16 mouse cellular contexts compared by ENCODE assay signal in genomic region chr7:6925926-6926730, GRCm38 (mm10).
DNase-seq lines count a peak whose midpoint lies in the region; ATAC-seq and TF ChIP-seq lines count a peak whose summit lies in the region.
"Had no signal": no experiment of that assay in that cellular context is flagged by ENCODE, and none has a peak within 500 bp of the region (broad histone marks: within the 10 kb centered on the region; RNA-seq: fewer than 3 reads in every experiment).

No protein-coding gene starts in this region.

- TF ChIP-seq EP300 in lung, postnatal 0 days (IDR thresholded peaks at IDR 0.05): no peak

- peak; percentile 24; the same call in 1 of the 2 replicates for ATAC-seq in lung, embryonic 14.5 days (ENCODE audit: insufficient read depth)
- no peak for ATAC-seq in lung, postnatal 0 days
- ATAC-seq in forebrain, embryonic 14.5 days: peak; percentile 52
- peak; percentile 68 for ATAC-seq in midbrain, embryonic 13.5 days

- no peaks in the 10 kb centered on the region for H3K4me1 ChIP-seq in lung, embryonic 14.5 days (ENCODE audit: insufficient read depth)
- no peaks in the 10 kb centered on the region for H3K4me1 ChIP-seq in lung, postnatal 0 days (ENCODE audit: insufficient read depth, low read depth, low read length)
- H3K4me1 ChIP-seq in forebrain, embryonic 14.5 days (ENCODE audit: control insufficient read depth, insufficient read depth, low read length): no peaks in the 10 kb centered on the region
- peaks cover 9% of the 10 kb centered on the region for H3K4me1 ChIP-seq in midbrain, embryonic 13.5 days (replicated peaks)
- H3K4me1 ChIP-seq: heart, embryonic 13.5 days; liver, embryonic 15.5 days had no signal

- no peak overlapping the region for H3K4me2 ChIP-seq in lung, embryonic 14.5 days
- H3K4me2 ChIP-seq in lung, postnatal 0 days (replicated peaks; ENCODE audit: low read depth, low read length): no peak overlapping the region
- no peak overlapping the region for H3K4me2 ChIP-seq in forebrain, embryonic 14.5 days (ENCODE audit: low read length)
- peak overlapping the region; percentile 13; the same call in 1 of the 2 replicates for H3K4me2 ChIP-seq in midbrain, embryonic 13.5 days (replicated peaks)
- H3K4me2 ChIP-seq: heart, embryonic 13.5 days; liver, embryonic 15.5 days had no signal

- TF ChIP-seq CTCF in lung, embryonic 14.5 days (IDR thresholded peaks at IDR 0.05; ENCODE audit: low read depth): no peak
- no peak for TF ChIP-seq CTCF in lung, postnatal 0 days (IDR thresholded peaks at IDR 0.05)

- H3K4me3 ChIP-seq in lung, embryonic 14.5 days (ENCODE audit: low read depth, low read length): no peak overlapping the region
- no peak overlapping the region for H3K4me3 ChIP-seq in lung, postnatal 0 days (ENCODE audit: low read depth, low read length)
- H3K4me3 ChIP-seq in forebrain, embryonic 14.5 days (ENCODE audit: low read depth, low read length): no peak overlapping the region
- H3K4me3 ChIP-seq in midbrain, embryonic 13.5 days (replicated peaks): no peak overlapping the region
- H3K4me3 ChIP-seq: heart, embryonic 13.5 days; liver, embryonic 15.5 days had no signal

- H3K9ac ChIP-seq in lung, embryonic 14.5 days: no peak overlapping the region
- H3K9ac ChIP-seq in lung, postnatal 0 days (replicated peaks; ENCODE audit: low read depth): no peak overlapping the region
- H3K9ac ChIP-seq in forebrain, embryonic 14.5 days (ENCODE audit: low read length): no peak overlapping the region
- H3K9ac ChIP-seq in midbrain, embryonic 13.5 days (replicated peaks): no peak overlapping the region
- H3K9ac ChIP-seq: heart, embryonic 13.5 days; liver, embryonic 15.5 days had no signal

- WGBS in lung, embryonic 14.5 days: 59% methylated on average over 7 of the region's 7 CpGs
- 54% methylated on average over 7 of the region's 7 CpGs for WGBS in lung, postnatal 0 days
- 39% methylated on average over 7 of the region's 7 CpGs for WGBS in forebrain, embryonic 14.5 days
- WGBS in midbrain, embryonic 13.5 days: 33% methylated on average over 7 of the region's 7 CpGs

- no peak overlapping the region for H3K27ac ChIP-seq in lung, embryonic 14.5 days (ENCODE audit: low read depth)
- no peak overlapping the region for H3K27ac ChIP-seq in lung, postnatal 0 days (ENCODE audit: low read length)
- H3K27ac ChIP-seq in forebrain, embryonic 14.5 days (ENCODE audit: low read depth, low read length): peak overlapping the region; percentile 68
- H3K27ac ChIP-seq in midbrain, embryonic 13.5 days: peak overlapping the region; percentile 58
- H3K27ac ChIP-seq: heart, embryonic 13.5 days; liver, embryonic 15.5 days; macrophage had no signal

- no peaks in the 10 kb centered on the region for H3K27me3 ChIP-seq in lung, embryonic 14.5 days (ENCODE audit: insufficient read depth, low read length)
- H3K27me3 ChIP-seq in lung, postnatal 0 days (replicated peaks; ENCODE audit: insufficient read depth, low read length): no peaks in the 10 kb centered on the region
- no peaks in the 10 kb centered on the region for H3K27me3 ChIP-seq in forebrain, embryonic 14.5 days (replicated peaks; ENCODE audit: control insufficient read depth, insufficient read depth, low read length)
- no peaks in the 10 kb centered on the region for H3K27me3 ChIP-seq in midbrain, embryonic 13.5 days
- H3K27me3 ChIP-seq: CH12.LX; heart, embryonic 13.5 days; liver, embryonic 15.5 days had no signal

- no peaks in the 10 kb centered on the region for H3K9me3 ChIP-seq in lung, embryonic 14.5 days (ENCODE audit: low read depth, low read length)
- no peaks in the 10 kb centered on the region for H3K9me3 ChIP-seq in lung, postnatal 0 days (ENCODE audit: low read length)
- no peaks in the 10 kb centered on the region for H3K9me3 ChIP-seq in forebrain, embryonic 14.5 days (replicated peaks; ENCODE audit: control insufficient read depth, low read length)
- no peaks in the 10 kb centered on the region for H3K9me3 ChIP-seq in midbrain, embryonic 13.5 days
- H3K9me3 ChIP-seq: heart, embryonic 13.5 days; liver, embryonic 15.5 days had no signal

- no peaks in the 10 kb centered on the region for H3K36me3 ChIP-seq in lung, embryonic 14.5 days (ENCODE audit: insufficient read depth)
- H3K36me3 ChIP-seq in lung, postnatal 0 days (ENCODE audit: insufficient read depth, low read length): no peaks in the 10 kb centered on the region
- no peaks in the 10 kb centered on the region for H3K36me3 ChIP-seq in forebrain, embryonic 14.5 days (ENCODE audit: control insufficient read depth, insufficient read depth, low read length)
- H3K36me3 ChIP-seq in midbrain, embryonic 13.5 days: no peaks in the 10 kb centered on the region
- H3K36me3 ChIP-seq: heart, embryonic 13.5 days; liver, embryonic 15.5 days had no signal

- DNase-seq in embryo, embryonic 10 days (ENCODE audit: low spot score): peak; percentile 47
- no peak for DNase-seq in embryo, embryonic 9.5 days (ENCODE audit: extremely low spot score)
- DNase-seq in lung, embryonic 14.5 days: peak; percentile 32
- DNase-seq in lung, postnatal 0 days (ENCODE audit: low spot score): no peak
- DNase-seq in forebrain, embryonic 14.5 days (ENCODE audit: low spot score): peak; percentile 41
- no peak for DNase-seq in spleen, postnatal 4 days (ENCODE audit: low spot score in 2 of 2)
- no peak for DNase-seq in cerebellum, adult 18-20 months
- DNase-seq: cerebellum, adult 11-12 months; gastrocnemius, postnatal 25 days; kidney, adult 9 months; left cerebral cortex, postnatal 4 days had no signal

Comparison
In these comparisons a context has a peak if more than half of its experiments do, and no peak if none do; other contexts are left out.
1. DNase-seq: peak in embryo, embryonic 10 days (single experiment), lung, embryonic 14.5 days (single experiment) and forebrain, embryonic 14.5 days (single experiment); none in embryo, embryonic 9.5 days (single experiment), lung, postnatal 0 days (single experiment), spleen, postnatal 4 days (0 of 2) and cerebellum, adult 18-20 months (0 of 2).
2. H3K27ac ChIP-seq: peak in forebrain, embryonic 14.5 days (single experiment) and midbrain, embryonic 13.5 days (single experiment); none in lung, embryonic 14.5 days (single experiment) and lung, postnatal 0 days (single experiment).